Mouse (Mus musculus) lung, adult 2 months (tissue): ENCODE data around the gene Spib.

Source experiments
- CTCF ChIP-seq: fragments of 200-500 bp; IDR thresholded peaks from 2 replicates; pipeline ENCODE4 v1.5.1; 2011; ENCODE audit warnings: mild to moderate bottlenecking, low read length, control low read depth; ENCODE audit not compliant: insufficient read depth
- POLR2A ChIP-seq: fragments of 200-500 bp; IDR thresholded peaks from 2 replicates; pipeline ENCODE4 v1.6.1; 2011; ENCODE audit warnings: low read depth, mild to moderate bottlenecking, control low read depth, low read length, borderline replicate concordance; ENCODE audit errors: extremely low read depth

- TF ChIP-seq CTCF, result peak; percentile 77
- peak; percentile 34; the same call in 1 of the 2 replicates for TF ChIP-seq POLR2A
Measured at GRCm38 (mm10) chr7:44548497-44549087, 16.7 kb upstream of the Spib start, which contains the start of gene Pold1.
